Mouse (Mus musculus) hindbrain, postnatal 0 days (tissue): Measurements from ENCODE around the gene Elane. TPM values are rescaled to one million over a fixed set of nuclear protein-coding genes. Genes with fewer than 3 reads are reported as not detected.

Experiments used
- ATAC-seq: fragments of 200-750 bp; cut with Nextera tagmentation; 2 replicates; pipeline ENCODE4 v1.8.0; 2017; ENCODE audit warnings: mild to moderate bottlenecking, moderate TSS enrichment, moderate library complexity
- DNase-seq: peaks from one replicate; pipeline ENCODE4 v3.0.0-alpha.2; 2015; ENCODE audit warnings: low spot score
- H3K27ac ChIP-seq: fragments of 300-500 bp; sonication (generic); 2 replicates; pipeline ENCODE4 v1.5.1; 2014; ENCODE audit warnings: mild to moderate bottlenecking
- H3K27me3 ChIP-seq: fragments of 300-500 bp; sonication (generic); 2 replicates; pipeline ENCODE4 v1.6.1; 2014; ENCODE audit warnings: low read length, mixed read lengths; ENCODE audit not compliant: insufficient read depth
- H3K36me3 ChIP-seq: fragments of 300-500 bp; sonication (generic); 2 replicates; pipeline ENCODE4 v1.6.1; 2014; ENCODE audit warnings: low read length, mixed read lengths; ENCODE audit not compliant: insufficient read depth
- H3K4me1 ChIP-seq: fragments of 300-500 bp; sonication (generic); 2 replicates; pipeline ENCODE4 v1.6.1; 2014; ENCODE audit warnings: antibody characterized with exemption, low read length, mixed read lengths; ENCODE audit not compliant: insufficient read depth
- H3K4me2 ChIP-seq: fragments of 300-500 bp; sonication (generic); 2 replicates; pipeline ENCODE4 v1.6.1; 2014; ENCODE audit warnings: low read depth, mild to moderate bottlenecking, low read length, moderate library complexity, mixed read lengths
- H3K4me3 ChIP-seq: fragments of 300-500 bp; sonication (generic); 2 replicates; pipeline ENCODE4 v1.5.1; 2014; ENCODE audit warnings: low read length
- H3K9ac ChIP-seq: fragments of 300-500 bp; sonication (generic); replicated peaks from 2 replicates; pipeline ENCODE4 v1.6.1; 2014; ENCODE audit warnings: mild to moderate bottlenecking, low read length, moderate library complexity, mixed read lengths
- H3K9me3 ChIP-seq: fragments of 300-500 bp; sonication (generic); 2 replicates; pipeline ENCODE4 v1.6.1; 2016; ENCODE audit warnings: low read length, mixed read lengths
- CTCF ChIP-seq: IDR thresholded peaks from 2 replicates; pipeline ENCODE4 v1.5.1; 2016; ENCODE audit warnings: antibody characterized with exemption, control low read depth, low read depth
- WGBS: fragments of 180-500 bp; shearing (Covaris S2); extraction: QIAGEN DNeasy Blood & Tissue Kit; methylation state at CpG from one replicate; pipeline ENCODE4 v1.1.7; 2014; 5-methylcytosine and 5-hydroxymethylcytosine counted together
- polyA plus RNA-seq: library from polyadenylated mRNA; unstranded; fragments of >200 nt; fragmentation: Nextera tagmentation; extraction: Ambion mirVana; gene quantifications from 2 replicates; pipeline ENCODE4 v1.2.1, GENCODE M21; 2015
- total RNA-seq: library from RNA; depleted of rRNA; stranded (reverse); fragments of >200 nt; gene quantifications from 2 replicates; pipeline ENCODE4 v1.2.3, GENCODE M21; 2014

Elane gene
- total and polyA plus RNA-seq, 2 experiments from 2014 or later: not detected

GRCm38 (mm10) chr10:79921572-79921971, 35.5 kb downstream of the Elane start:
- Histone ChIP-seq H3K27me3 (peaks cover 53% of the 10 kb centered on the region), H3K4me2 (peak overlapping the region; percentile 56), H3K9me3 (no peaks in the 10 kb centered on the region), H3K4me3 (peak overlapping the region; percentile 30), H3K4me1 (peaks cover 13% of the 10 kb centered on the region; the same call in 1 of the 2 replicates), H3K9ac (peak overlapping the region; percentile 31), H3K27ac (no peak overlapping the region), H3K36me3 (no peaks in the 10 kb centered on the region)
- TF ChIP-seq CTCF: no peak
- WGBS: 2% methylated on average over 34 of the region's 34 CpGs
- DNase-seq (no peak), ATAC-seq (no peak)

GRCm38 (mm10) chr10:79924998-79925784, 39.1 kb downstream of the Elane start:
- Histone ChIP-seq H3K9me3 (no peaks in the 10 kb centered on the region), H3K9ac (no peak overlapping the region), H3K36me3 (no peaks in the 10 kb centered on the region), H3K27ac (no peak overlapping the region), H3K4me3 (no peak overlapping the region), H3K4me1 (peaks cover 13% of the 10 kb centered on the region; the same call in 1 of the 2 replicates), H3K27me3 (peaks cover 30% of the 10 kb centered on the region), H3K4me2 (peak overlapping the region; percentile 96)
- ATAC-seq (peak; percentile 3; the same call in 1 of the 2 replicates), DNase-seq (peak; percentile 94)
- TF ChIP-seq CTCF: peak; percentile 100
- 10% methylated on average over 29 of the region's 29 CpGs for WGBS

GRCm38 (mm10) chr10:79925785-79926490, 39.9 kb downstream of the Elane start:
- Histone ChIP-seq H3K4me1 (0 out of 2 replicates have a peak, but pooled peaks cover 9% of the 10 kb centered on the region), H3K9ac (peak overlapping the region; percentile 76), H3K9me3 (no peaks in the 10 kb centered on the region), H3K27me3 (peaks cover 23% of the 10 kb centered on the region), H3K4me3 (peak overlapping the region; percentile 86), H3K27ac (peak overlapping the region; percentile 88; the same call in 1 of the 2 replicates), H3K4me2 (peak overlapping the region; percentile 96), H3K36me3 (no peaks in the 10 kb centered on the region)
- DNase-seq (no peak), ATAC-seq (no peak)
- TF ChIP-seq CTCF: no peak
- WGBS: 10% methylated on average over 15 of the region's 15 CpGs

GRCm38 (mm10) chr10:79926491-79927323, 40.7 kb downstream of the Elane start, which contains the start of gene Arid3a:
Gene Arid3a, plus strand, starts transcription at chr10:79927043.
- 0 out of 2 replicates have a peak, but pooled peaks cover 4% of the 10 kb centered on the region for H3K4me1 ChIP-seq
- H3K9me3 ChIP-seq: no peaks in the 10 kb centered on the region
- peak within 1 kb of the TSS; percentile 88 for H3K27ac ChIP-seq
- peaks cover 17% of the 10 kb centered on the region for H3K27me3 ChIP-seq
- H3K4me3 ChIP-seq: peak within 1 kb of the TSS; percentile 86
- H3K4me2 ChIP-seq: peak within 1 kb of the TSS; percentile 96
- no peak; the same call in 1 of the 2 replicates for TF ChIP-seq CTCF
- DNase-seq (peak; percentile 95), ATAC-seq (peak; percentile 80)
- H3K36me3 ChIP-seq: no peaks in the 10 kb centered on the region
- under 1% methylated on average over 63 of the region's 63 CpGs for WGBS
- peak within 1 kb of the TSS; percentile 76 for H3K9ac ChIP-seq

- Histone ChIP-seq H3K27ac (peak overlapping the region; percentile 88), H3K9me3 (no peaks in the 10 kb centered on the region), H3K9ac (peak overlapping the region; percentile 76), H3K4me1 (0 out of 2 replicates have a peak, but pooled peaks cover 3% of the 10 kb centered on the region), H3K36me3 (no peaks in the 10 kb centered on the region), H3K27me3 (peaks cover 9% of the 10 kb centered on the region), H3K4me2 (peak overlapping the region; percentile 96), H3K4me3 (peak overlapping the region; percentile 86)
- peak; percentile 48 for TF ChIP-seq CTCF
- WGBS: under 1% methylated on average over 54 of the region's 54 CpGs
- peak; percentile 31 for ATAC-seq
- peak; percentile 60 for DNase-seq
These were observed 41.4 kb downstream of the Elane start for GRCm38 (mm10) chr10:79927324-79928029.
